Comparison of ENCODE assay signal across 20 mouse cellular contexts in genomic region chr8:105472414-105472932, GRCm38 (mm10). TPM values are rescaled to one million over a fixed set of nuclear protein-coding genes. Genes with fewer than 3 reads are reported as not detected.
DNase-seq lines count a peak whose midpoint lies in the region; ATAC-seq and TF ChIP-seq lines count a peak whose summit lies in the region.
"Had no signal": no experiment of that assay in that cellular context is flagged by ENCODE, and none has a peak within 500 bp of the region (broad histone marks: within the 10 kb centered on the region; RNA-seq: fewer than 3 reads in every experiment).

No protein-coding gene starts in this region.

- H3K9me3 ChIP-seq in liver, embryonic 11.5 days (ENCODE audit: control insufficient read depth, low read length) = no peaks in the 10 kb centered on the region
- H3K9me3 ChIP-seq in ES-Bruce4 (replicated peaks; ENCODE audit: control insufficient read depth, insufficient read depth, low read length, poor library complexity, severe bottlenecking) = no peaks in the 10 kb centered on the region
- H3K9me3 ChIP-seq in limb, embryonic 13.5 days = no peaks in the 10 kb centered on the region
- H3K9me3 ChIP-seq: liver, embryonic 15.5 days had no signal

- no peak overlapping the region for H3K27ac ChIP-seq in liver, embryonic 11.5 days (ENCODE audit: low read depth, low read length)
- no peak overlapping the region for H3K27ac ChIP-seq in ES-Bruce4 (ENCODE audit: insufficient read depth, low read length)
- H3K27ac ChIP-seq in limb, embryonic 13.5 days = no peak overlapping the region
- H3K27ac ChIP-seq: liver, embryonic 15.5 days had no signal

- H3K36me3 ChIP-seq in liver, embryonic 11.5 days (ENCODE audit: control insufficient read depth, insufficient read depth, low read length) = no peaks in the 10 kb centered on the region
- no peaks in the 10 kb centered on the region for H3K36me3 ChIP-seq in ES-Bruce4 (ENCODE audit: control insufficient read depth, insufficient read depth, low read length, poor library complexity, severe bottlenecking)
- H3K36me3 ChIP-seq in limb, embryonic 13.5 days = peaks cover 34% of the 10 kb centered on the region
- H3K36me3 ChIP-seq: liver, embryonic 15.5 days had no signal

- H3K4me1 ChIP-seq in liver, embryonic 11.5 days (replicated peaks; ENCODE audit: control insufficient read depth, insufficient read depth, low read length) = peaks cover 41% of the 10 kb centered on the region
- peaks cover 5% of the 10 kb centered on the region for H3K4me1 ChIP-seq in ES-Bruce4 (ENCODE audit: control insufficient read depth, insufficient read depth, low read length)
- H3K4me1 ChIP-seq in limb, embryonic 13.5 days = peaks cover 67% of the 10 kb centered on the region

- ATAC-seq in liver, embryonic 11.5 days (replicated peaks; ENCODE audit: low FRiP score) = no peak
- ATAC-seq in limb, embryonic 13.5 days (ENCODE audit: low FRiP score, low read depth) = no peak
- ATAC-seq: forebrain, embryonic 14.5 days had no signal

- no peak overlapping the region for H3K4me3 ChIP-seq in liver, embryonic 11.5 days (ENCODE audit: low read depth, low read length)
- peak overlapping the region; percentile 5; the same call in 1 of the 2 replicates for H3K4me3 ChIP-seq in ES-Bruce4 (ENCODE audit: low read depth, low read length)
- H3K4me3 ChIP-seq in limb, embryonic 13.5 days = no peak overlapping the region
- H3K4me3 ChIP-seq: liver, embryonic 15.5 days had no signal

- TF ChIP-seq CTCF in ES-Bruce4 (IDR thresholded peaks at IDR 0.05; ENCODE audit: low read depth, low read length) = no peak

- peak; percentile 92 for DNase-seq in heart, adult 11 months
- DNase-seq in heart, postnatal 10 days = no peak
- no peak for DNase-seq in liver, embryonic 11.5 days (ENCODE audit: low spot score)
- no peak for DNase-seq in liver
- no peak for DNase-seq in layer of hippocampus, adult 9-11 months
- DNase-seq in left cerebral cortex, postnatal 25 days (ENCODE audit: low spot score in 2 of 2) = no peak
- DNase-seq: B cell, adult 2 months; kidney, adult 8-10 months; kidney, postnatal 4 days; lung, postnatal 14 days had no signal

- no peak for TF ChIP-seq EP300 in ES-Bruce4 (IDR thresholded peaks at IDR 0.05; ENCODE audit: insufficient read depth, low read depth, low read length)

- peak overlapping the region; percentile 11; the same call in 1 of the 2 replicates for H3K4me2 ChIP-seq in liver, embryonic 11.5 days
- 0 out of 2 replicates have a peak overlapping the region, but pooled peaks have one; percentile 11 for H3K4me2 ChIP-seq in limb, embryonic 13.5 days (replicated peaks)

- TF ChIP-seq POLR2A in ES-Bruce4 (IDR thresholded peaks at IDR 0.05; ENCODE audit: insufficient read depth, low read length) = no peak

- peaks cover 56% of the 10 kb centered on the region for H3K27me3 ChIP-seq in liver, embryonic 11.5 days (replicated peaks; ENCODE audit: control insufficient read depth, insufficient read depth, low read length)
- H3K27me3 ChIP-seq in ES-Bruce4 (ENCODE audit: control insufficient read depth, insufficient read depth, low read length, poor library complexity, severe bottlenecking) = no peaks in the 10 kb centered on the region
- H3K27me3 ChIP-seq in limb, embryonic 13.5 days = peaks cover 63% of the 10 kb centered on the region

- no peak overlapping the region for H3K9ac ChIP-seq in liver, embryonic 11.5 days (ENCODE audit: low read depth, low read length)
- H3K9ac ChIP-seq in ES-Bruce4 (ENCODE audit: low read depth, poor library complexity, severe bottlenecking) = peak overlapping the region; percentile 8
- no peak overlapping the region for H3K9ac ChIP-seq in limb, embryonic 13.5 days
- H3K9ac ChIP-seq: liver, embryonic 15.5 days had no signal

- intact Hi-C loops in heart, postnatal 10 days (cut with DNase I) = no loop called here
- intact Hi-C loops in left cerebral cortex, postnatal 25 days (cut with DNase I) = loop anchor here (10.0 kb wide), 1 partner anchor 118 kb away; no protein-coding TSS in a partner anchor

- 16% methylated on average over 23 of the region's 23 CpGs for WGBS in liver, embryonic 11.5 days
- 17% methylated on average over 23 of the region's 23 CpGs for WGBS in limb, embryonic 13.5 days

RNA-seq across cellular contexts. Expression of gene Tppp3, which starts 1.1 kb away (rescaled TPM):
- total RNA-seq in heart, postnatal 10 days (2021) = 10 to 100 TPM; 55.8 to 56.1 TPM
- 3.1 and 3.2 TPM in 2 replicates for polyA plus RNA-seq in liver, embryonic 11.5 days (2014; fragmentation: Nextera tagmentation; extraction: Ambion mirVana)
- 14.4 and 19.0 TPM in 2 replicates for polyA plus RNA-seq in ES-Bruce4 (2011; ENCODE audit: insufficient read depth, insufficient read length, low read depth, missing spikeins)
- 65.4 and 71.1 TPM in 2 replicates for polyA plus RNA-seq in limb, embryonic 13.5 days (2015; fragmentation: Nextera tagmentation; extraction: Ambion mirVana)
- 10 to 100 TPM; 30.1 to 37.5 TPM for total RNA-seq in left cerebral cortex, postnatal 25 days (2021)

RNA-seq across cellular contexts. Expression of gene Zdhhc1, which starts 24.2 kb away (rescaled TPM):
- total RNA-seq in heart, postnatal 10 days (2021) = 10 to 100 TPM; 14.8 to 16.8 TPM
- polyA plus RNA-seq in liver, embryonic 11.5 days (2014; fragmentation: Nextera tagmentation; extraction: Ambion mirVana) = 6.4 and 8.9 TPM in 2 replicates
- polyA plus RNA-seq in ES-Bruce4 (2011; ENCODE audit: insufficient read depth, insufficient read length, low read depth, missing spikeins) = 6.8 and 9.2 TPM in 2 replicates
- polyA plus RNA-seq in limb, embryonic 13.5 days (2015; fragmentation: Nextera tagmentation; extraction: Ambion mirVana) = 42.5 and 45.3 TPM in 2 replicates
- 10 to 100 TPM; 34.9 to 35.6 TPM for total RNA-seq in left cerebral cortex, postnatal 25 days (2021)

RNA-seq across cellular contexts. Expression of gene Hsd11b2, which starts 46.1 kb away (rescaled TPM):
- total RNA-seq in heart, postnatal 10 days (2021) = 1 to 10 TPM in 1 of 2 experiments, under 1 TPM in 1; 0.60 to 2.1 TPM
- 13.8 and 16.4 TPM in 2 replicates for polyA plus RNA-seq in liver, embryonic 11.5 days (2014; fragmentation: Nextera tagmentation; extraction: Ambion mirVana)
- polyA plus RNA-seq in ES-Bruce4 (2011; ENCODE audit: insufficient read depth, insufficient read length, low read depth, missing spikeins) = 0.54 and 0.61 TPM in 2 replicates
- polyA plus RNA-seq in limb, embryonic 13.5 days (2015; fragmentation: Nextera tagmentation; extraction: Ambion mirVana) = 5.9 and 7.6 TPM in 2 replicates
- total RNA-seq in left cerebral cortex, postnatal 25 days (2021) = not detected

RNA-seq across cellular contexts. Expression of gene Lrrc36, which starts 59.1 kb away (rescaled TPM):
- total RNA-seq in heart, postnatal 10 days (2021) = 1 to 10 TPM in 1 of 2 experiments, under 1 TPM in 1; 0.77 to 1.2 TPM
- polyA plus RNA-seq in liver, embryonic 11.5 days (2014; fragmentation: Nextera tagmentation; extraction: Ambion mirVana) = 0.19 TPM in 1 of 2 replicates, not detected in the other
- 0.35 and 1.3 TPM in 2 replicates for polyA plus RNA-seq in ES-Bruce4 (2011; ENCODE audit: insufficient read depth, insufficient read length, low read depth, missing spikeins)
- polyA plus RNA-seq in limb, embryonic 13.5 days (2015; fragmentation: Nextera tagmentation; extraction: Ambion mirVana) = 0.36 and 0.55 TPM in 2 replicates
- under 1 TPM; 0.28 to 0.41 TPM for total RNA-seq in left cerebral cortex, postnatal 25 days (2021)

RNA-seq across cellular contexts. Expression of gene Kctd19, which starts 59.2 kb away (rescaled TPM):
- under 1 TPM in 1 of 2 experiments, not detected in 1; 0.12 TPM for total RNA-seq in heart, postnatal 10 days (2021)
- not detected in 2 replicates for polyA plus RNA-seq in liver, embryonic 11.5 days (2014; fragmentation: Nextera tagmentation; extraction: Ambion mirVana)
- polyA plus RNA-seq in ES-Bruce4 (2011; ENCODE audit: insufficient read depth, insufficient read length, low read depth, missing spikeins) = 2.4 and 3.7 TPM in 2 replicates
- not detected in 2 replicates for polyA plus RNA-seq in limb, embryonic 13.5 days (2015; fragmentation: Nextera tagmentation; extraction: Ambion mirVana)
- total RNA-seq in left cerebral cortex, postnatal 25 days (2021) = not detected
- total RNA-seq: adrenal gland, postnatal 4 days; gastrocnemius, postnatal 4 days; layer of hippocampus, postnatal 25 days; left cerebral cortex, postnatal 36 days; megakaryocyte-erythroid progenitor cell, adult 5-6 weeks had no signal
- polyA plus RNA-seq: heart, postnatal 0 days; liver, embryonic 15.5 days had no signal
